Mouse (Mus musculus): ENCODE measurements around the gene Plscr4.

DNA sequence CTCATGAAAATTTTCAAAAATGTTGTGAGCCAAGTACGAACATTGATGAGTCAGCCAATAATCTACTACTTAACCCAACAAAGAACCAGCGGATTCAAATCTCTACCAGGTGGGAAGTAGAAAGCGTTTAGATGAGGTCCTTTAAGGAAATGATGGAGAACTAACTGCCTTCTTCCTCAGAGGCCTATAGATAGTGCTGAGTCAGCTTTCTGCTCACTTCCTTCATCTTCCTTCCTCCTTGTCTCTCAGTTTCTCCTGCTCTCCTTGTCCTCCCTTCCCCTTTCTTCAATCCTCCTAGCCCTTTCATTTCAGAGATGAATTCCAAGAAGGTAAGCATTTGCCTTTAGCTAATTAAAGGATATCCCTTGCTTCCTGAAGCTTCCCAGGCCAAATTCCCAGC, 46.9 kb upstream of the Plscr4 start:
- TF ChIP-seq EP300 (IDR thresholded peaks at IDR 0.05; ENCODE audit: low read depth) (no peak), CTCF (IDR thresholded peaks at IDR 0.05; ENCODE audit: low read depth) (no peak)
